Mouse (Mus musculus) midbrain, embryonic 13.5 days (tissue): ENCODE data around the gene Evx1. TPM values are rescaled to one million over a fixed set of nuclear protein-coding genes. Genes with fewer than 3 reads are reported as not detected.

Source experiments
- ATAC-seq: fragments of 200-750 bp; cut with Nextera tagmentation; 2 replicates; pipeline ENCODE4 v1.8.0; 2017; ENCODE audit warnings: mild to moderate bottlenecking, moderate TSS enrichment, moderate library complexity
- H3K27ac ChIP-seq: fragments of 300-500 bp; sonication (generic); 2 replicates; pipeline ENCODE4 v1.5.1; 2015; ENCODE audit warnings: inconsistent platforms, mild to moderate bottlenecking, moderate library complexity
- H3K27me3 ChIP-seq: fragments of 300-500 bp; sonication (generic); 2 replicates; pipeline ENCODE4 v1.6.1; 2015; ENCODE audit warnings: mild to moderate bottlenecking, inconsistent platforms
- H3K36me3 ChIP-seq: fragments of 300-500 bp; sonication (generic); 2 replicates; pipeline ENCODE4 v1.6.1; 2015; ENCODE audit warnings: mild to moderate bottlenecking, inconsistent platforms
- H3K4me1 ChIP-seq: fragments of 300-500 bp; sonication (generic); replicated peaks from 2 replicates; pipeline ENCODE4 v1.6.1; 2015; ENCODE audit warnings: inconsistent platforms
- H3K4me2 ChIP-seq: fragments of 300-500 bp; sonication (generic); replicated peaks from 2 replicates; pipeline ENCODE4 v1.6.1; 2015; ENCODE audit warnings: moderate library complexity, mild to moderate bottlenecking, inconsistent platforms
- H3K4me3 ChIP-seq: fragments of 300-500 bp; sonication (generic); replicated peaks from 2 replicates; pipeline ENCODE4 v1.5.1; 2015; ENCODE audit warnings: mild to moderate bottlenecking, inconsistent platforms
- H3K9ac ChIP-seq: fragments of 300-500 bp; sonication (generic); replicated peaks from 2 replicates; pipeline ENCODE4 v1.6.1; 2015; ENCODE audit warnings: mild to moderate bottlenecking, inconsistent platforms
- H3K9me3 ChIP-seq: fragments of 300-500 bp; sonication (generic); 2 replicates; pipeline ENCODE4 v1.6.1; 2016; ENCODE audit warnings: mild to moderate bottlenecking, inconsistent platforms
- WGBS: fragments of 180-500 bp; shearing (Covaris S2); methylation state at CpG from one replicate; pipeline ENCODE4 v1.1.7; 2015; 5-methylcytosine and 5-hydroxymethylcytosine counted together
- polyA plus RNA-seq: library from polyadenylated mRNA; unstranded; fragments of >200 nt; fragmentation: Nextera tagmentation; extraction: Ambion mirVana; gene quantifications from 2 replicates; pipeline ENCODE4 v1.2.1, GENCODE M21; 2015

Gene Evx1
- polyA plus RNA-seq, 1 experiment from 2014 or later = 0.93 TPM

DNA sequence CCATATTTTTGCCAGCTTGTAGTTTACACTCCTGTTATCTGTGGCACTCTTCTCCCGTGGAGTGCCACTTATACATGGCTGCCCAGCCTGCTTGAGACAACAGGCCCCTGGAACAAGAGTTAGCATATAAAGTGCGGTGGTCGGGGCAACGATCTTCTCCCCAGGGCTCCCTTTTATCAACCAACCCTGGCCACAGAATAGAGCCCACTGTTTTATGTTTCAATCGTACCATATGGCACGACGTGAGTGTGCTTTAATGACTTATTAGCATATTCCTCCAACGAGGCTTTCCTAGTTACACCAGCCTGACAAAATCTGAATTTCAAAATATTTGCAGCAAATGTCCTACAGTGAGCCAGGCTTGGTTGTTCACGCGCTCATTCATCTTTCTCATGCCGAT lies 53.2 kb downstream of the Evx1 start:
- no peaks in the 10 kb centered on the region for H3K9me3 ChIP-seq
- WGBS = 25% methylated on average over 11 of the region's 11 CpGs
- no peak overlapping the region for H3K9ac ChIP-seq
- no peaks in the 10 kb centered on the region for H3K27me3 ChIP-seq
- peak overlapping the region; percentile 30 for H3K4me2 ChIP-seq
- peaks cover 31% of the 10 kb centered on the region for H3K4me1 ChIP-seq
- H3K4me3 ChIP-seq = no peak overlapping the region
- peak; percentile 85 for ATAC-seq
- peak overlapping the region; percentile 75 for H3K27ac ChIP-seq
- no peaks in the 10 kb centered on the region for H3K36me3 ChIP-seq

DNA sequence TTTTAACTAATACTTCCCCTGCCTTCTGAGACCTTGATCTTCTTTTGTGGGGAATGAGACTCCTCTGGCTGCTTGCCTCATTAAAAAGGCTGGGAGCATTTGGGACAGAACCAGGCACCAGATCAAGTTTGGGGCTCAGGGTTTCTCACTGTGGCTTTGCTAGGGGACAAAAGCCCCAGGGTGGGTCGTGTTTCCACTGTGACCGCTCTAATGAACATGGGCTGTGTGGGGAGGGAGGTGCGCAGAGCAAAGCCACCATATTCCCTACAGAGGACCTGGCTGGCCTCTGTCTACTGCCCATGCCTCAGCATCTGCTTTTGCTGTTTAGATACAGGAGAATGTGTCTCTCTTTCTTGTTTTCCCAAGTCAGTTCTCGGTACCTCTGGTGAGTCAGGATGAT lies 53.8 kb downstream of the Evx1 start:
- H3K9me3 ChIP-seq = no peaks in the 10 kb centered on the region
- H3K4me2 ChIP-seq = peak overlapping the region; percentile 30
- no peaks in the 10 kb centered on the region for H3K36me3 ChIP-seq
- WGBS = 42% methylated on average over 4 of the region's 4 CpGs
- peak; percentile 40; the same call in 1 of the 2 replicates for ATAC-seq
- peaks cover 31% of the 10 kb centered on the region for H3K4me1 ChIP-seq
- no peak overlapping the region for H3K4me3 ChIP-seq
- no peaks in the 10 kb centered on the region for H3K27me3 ChIP-seq
- H3K27ac ChIP-seq = peak overlapping the region; percentile 75
- H3K9ac ChIP-seq = no peak overlapping the region

Other genes with a start within 250 kb of the Evx1 start
- gene Hoxa1, start 155.2 kb upstream of the Evx1 start, polyA plus RNA-seq = 0.07 and 0.09 TPM in 2 replicates
- 0.18 TPM in 1 of 2 replicates, not detected in the other for gene Hoxa2, start 148.7 kb upstream of the Evx1 start, polyA plus RNA-seq
- gene 5730596B20Rik, start 136.0 kb upstream of the Evx1 start, polyA plus RNA-seq = not detected in 2 replicates
- not detected in 2 replicates for gene Hoxa4, start 121.7 kb upstream of the Evx1 start, polyA plus RNA-seq
- gene Hoxa5, start 108.9 kb upstream of the Evx1 start, polyA plus RNA-seq = 0.08 and 0.17 TPM in 2 replicates
- not detected in 2 replicates for gene Hoxa6, start 104.8 kb upstream of the Evx1 start, polyA plus RNA-seq
- gene Hoxa3, start 100.2 kb upstream of the Evx1 start, polyA plus RNA-seq = not detected in 2 replicates
- not detected in 2 replicates for gene Gm28308, start 100.2 kb upstream of the Evx1 start, polyA plus RNA-seq
- not detected in 2 replicates for gene Hoxa7, start 91.6 kb upstream of the Evx1 start, polyA plus RNA-seq
- not detected in 2 replicates for gene Hoxa9, start 82.4 kb upstream of the Evx1 start, polyA plus RNA-seq
- 0.30 TPM in 1 of 2 replicates, not detected in the other for gene Hoxa10, start 72.6 kb upstream of the Evx1 start, polyA plus RNA-seq
- not detected in 2 replicates for gene Hoxa11, start 67.7 kb upstream of the Evx1 start, polyA plus RNA-seq
- gene Hoxa13, start 52.6 kb upstream of the Evx1 start, polyA plus RNA-seq = not detected in 2 replicates